Mouse (Mus musculus): ENCODE measurements around the gene Smarcc2. TPM values are rescaled to one million over a fixed set of nuclear protein-coding genes. Genes with fewer than 3 reads are reported as not detected.

The Smarcc2 gene
- 10 to 100 TPM; 53.1 to 64.4 (median 57.2) TPM for polyA plus RNA-seq (2017; shearing (Covaris generic))

DNA sequence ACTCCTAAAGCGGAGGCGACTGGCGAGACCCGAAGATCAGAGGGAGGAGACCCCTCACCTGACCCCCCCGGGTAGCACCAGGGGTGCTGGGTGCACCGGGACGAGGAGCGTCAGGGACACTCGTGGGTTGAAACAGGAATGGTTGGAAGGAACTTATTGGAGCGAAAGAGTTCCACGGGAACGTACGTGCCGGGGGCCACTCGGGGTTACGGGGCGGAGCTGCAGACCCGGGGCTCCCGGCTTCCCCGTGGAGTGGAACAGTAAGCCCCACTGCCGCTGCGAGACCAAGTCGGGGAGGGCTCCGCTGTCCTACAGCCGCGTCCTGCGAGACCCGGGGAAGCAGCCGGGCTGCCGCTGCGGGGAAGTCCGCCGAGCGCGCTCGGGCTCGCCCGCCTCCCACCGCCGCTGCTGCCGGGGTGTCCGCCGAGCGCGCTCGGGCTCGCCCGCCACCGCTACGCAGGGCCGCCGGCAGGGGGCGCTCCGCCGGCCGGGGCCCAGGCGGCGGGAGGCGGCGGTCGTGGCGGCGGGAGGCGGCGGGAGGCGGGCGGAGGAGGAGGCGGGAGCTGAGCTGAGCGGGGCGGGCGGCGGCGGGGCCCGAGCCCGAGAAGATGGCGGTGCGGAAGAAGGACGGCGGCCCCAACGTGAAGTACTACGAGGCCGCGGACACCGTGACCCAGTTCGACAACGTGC lies at the start of gene Smarcc2:
Smarcc2 (plus strand) TSS at position 530 of the 690 bp plus-strand sequence.
- ATAC-seq: peak; percentile 71

DNA sequence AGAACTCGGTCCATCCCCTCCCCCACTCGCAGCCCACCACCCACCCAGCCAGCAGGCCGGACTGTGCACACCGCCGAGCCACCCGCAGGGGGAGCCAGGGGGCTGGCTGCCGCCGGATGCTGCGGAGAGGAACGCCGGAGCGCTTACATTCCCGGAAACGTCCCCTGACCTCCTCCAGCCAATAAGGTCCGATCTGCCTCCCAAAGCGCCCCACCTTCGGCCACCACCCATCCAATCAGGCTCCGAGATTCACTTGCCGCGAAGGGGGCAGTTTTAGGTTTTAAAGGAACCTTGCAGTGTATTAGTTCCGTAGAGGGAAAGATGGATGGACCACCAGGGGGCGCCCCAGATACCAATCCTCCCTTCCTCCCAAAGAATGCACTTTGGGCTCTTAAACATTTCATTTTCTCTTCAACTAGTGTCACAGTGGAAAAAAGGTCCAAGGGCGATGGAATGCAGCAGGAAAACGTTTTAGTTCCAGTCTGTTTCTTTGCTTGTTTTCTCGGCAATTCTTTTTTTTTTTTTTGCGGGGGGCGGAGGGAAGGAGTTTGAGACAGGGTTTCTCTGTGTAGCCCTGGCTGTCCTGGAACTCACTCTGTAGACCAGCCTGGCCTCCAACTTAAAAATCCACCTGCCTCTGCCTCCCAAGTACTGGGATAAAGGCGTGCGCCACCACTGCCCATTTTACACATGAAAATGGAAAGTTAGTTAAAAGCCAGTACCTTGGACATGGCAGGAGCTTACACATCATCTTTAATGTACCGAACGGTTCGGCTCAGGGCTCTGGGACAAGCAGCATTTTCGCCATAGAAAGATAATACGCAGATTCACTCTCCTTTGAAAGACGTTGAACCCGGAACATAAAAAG lies 49.1 kb upstream of the Smarcc2 start:
- peak; percentile 90 for ATAC-seq

DNA sequence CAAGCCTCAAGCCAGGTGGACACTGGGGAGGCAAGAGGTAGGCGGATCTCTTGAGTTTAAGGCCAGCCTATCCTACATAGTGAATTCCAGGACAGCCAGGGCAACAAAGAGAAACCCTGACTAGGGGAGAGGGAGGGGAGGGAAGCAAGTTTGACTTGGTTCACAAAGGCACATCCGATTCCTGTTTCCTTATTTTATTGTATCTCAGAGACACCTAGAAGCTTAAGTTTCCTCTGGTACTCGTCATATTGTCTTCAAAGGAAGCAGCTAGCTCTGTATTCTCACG lies 48.5 kb upstream of the Smarcc2 start:
- no peak for ATAC-seq

DNA sequence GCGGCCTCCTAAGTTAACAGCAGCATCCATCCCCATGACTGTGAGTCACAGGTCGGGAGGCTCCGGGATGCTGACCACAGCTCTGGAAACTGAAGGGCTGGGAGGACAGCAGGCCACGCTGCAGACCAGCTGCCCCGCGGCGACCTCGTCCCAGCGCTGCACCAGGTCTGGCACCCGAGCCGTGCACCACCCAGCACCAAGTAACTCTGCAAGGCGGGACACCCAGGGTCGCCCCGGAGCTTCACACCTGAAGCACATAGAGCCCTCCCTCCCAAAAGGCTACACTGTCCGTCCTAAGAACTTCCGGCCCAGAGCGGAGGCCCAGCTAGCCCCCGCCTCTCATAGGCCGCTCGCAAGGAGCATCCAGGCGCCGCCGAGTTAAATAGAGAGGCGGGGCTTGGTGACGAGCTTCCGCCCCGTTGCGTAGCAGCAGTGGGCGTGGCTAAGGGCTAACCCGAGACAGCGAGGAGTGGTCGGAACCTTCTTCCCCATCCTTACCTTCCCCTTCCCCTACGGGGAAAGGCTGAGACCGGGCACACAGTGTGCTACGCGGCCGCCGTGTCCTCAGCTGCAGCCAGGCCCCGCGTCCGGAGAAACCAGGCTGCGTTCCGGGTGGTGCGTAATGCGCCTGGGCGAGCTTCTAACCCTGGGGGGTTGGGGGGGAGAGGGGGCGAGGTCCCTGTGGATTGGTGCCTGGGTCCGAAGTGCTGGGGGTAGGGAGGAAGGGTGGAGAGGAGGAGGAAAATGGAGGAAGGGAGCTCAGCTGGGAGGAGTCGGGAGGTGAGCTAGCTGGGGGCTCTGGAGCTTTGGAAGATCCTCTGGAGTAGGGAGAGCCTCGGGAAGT lies 47.6 kb upstream of the Smarcc2 start, which contains the start of the genes Nabp2 and Rnf41:
Nabp2 (minus strand) TSS at position 282 of the 844 bp plus-strand sequence.
Rnf41 (plus strand) TSS at position 447 of the 844 bp plus-strand sequence.
- peak; percentile 76 for ATAC-seq

DNA sequence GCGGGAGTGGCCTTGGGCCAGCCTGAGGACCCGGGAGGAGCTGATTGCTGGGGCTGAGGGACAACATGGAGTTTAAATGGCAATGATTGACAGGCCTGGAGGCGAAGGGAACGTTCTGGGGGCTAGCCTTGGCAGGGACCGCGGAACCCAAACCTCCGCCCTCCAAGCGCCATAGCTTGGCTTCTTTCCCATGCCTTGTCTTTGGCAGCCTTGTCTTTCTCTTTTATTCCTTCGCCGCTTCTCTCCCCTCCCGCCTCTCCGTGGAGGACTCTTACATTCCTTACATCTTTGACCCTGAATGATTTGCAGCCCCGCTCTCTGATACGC lies 47.0 kb upstream of the Smarcc2 start:
- no peak for ATAC-seq

DNA sequence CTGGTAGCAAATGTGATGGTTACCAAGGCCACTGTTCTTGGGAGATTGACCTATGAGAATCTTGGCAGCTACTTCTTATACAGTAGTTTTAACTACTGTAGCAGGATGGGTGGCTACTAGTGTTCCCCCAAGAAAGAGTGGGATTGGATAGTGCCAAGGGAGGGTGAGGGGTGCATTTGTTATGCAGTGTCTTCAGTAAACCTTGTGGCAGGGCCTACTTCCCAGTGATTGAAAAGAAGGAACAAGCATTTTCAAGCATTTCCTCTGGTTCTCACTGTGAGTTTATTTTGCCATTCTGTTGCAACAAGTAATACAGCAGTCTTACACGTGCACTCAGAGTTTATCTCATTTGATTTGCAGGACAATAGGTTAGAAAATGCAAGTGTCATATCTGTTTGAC lies 46.5 kb upstream of the Smarcc2 start:
- ATAC-seq: no peak

DNA sequence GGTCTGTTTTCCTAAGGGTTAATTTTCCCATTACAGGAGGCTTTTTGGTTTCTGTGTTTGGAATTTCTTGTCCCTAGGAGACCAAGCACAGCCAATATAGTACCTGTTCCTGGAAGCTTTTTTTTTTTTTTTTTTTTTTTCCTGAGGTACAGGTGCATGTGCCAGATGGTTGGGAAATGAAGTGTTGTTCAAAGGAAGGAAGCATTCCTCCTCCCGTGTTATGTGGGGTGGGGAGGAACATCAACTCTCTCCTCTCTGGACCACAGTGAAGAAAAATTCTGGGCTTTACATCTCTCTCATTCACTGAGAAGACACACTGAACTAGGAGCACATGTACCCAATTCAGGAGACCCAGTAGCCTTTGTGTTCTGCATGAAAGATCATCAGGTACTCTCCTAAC lies 46.0 kb upstream of the Smarcc2 start:
- no peak for ATAC-seq

DNA sequence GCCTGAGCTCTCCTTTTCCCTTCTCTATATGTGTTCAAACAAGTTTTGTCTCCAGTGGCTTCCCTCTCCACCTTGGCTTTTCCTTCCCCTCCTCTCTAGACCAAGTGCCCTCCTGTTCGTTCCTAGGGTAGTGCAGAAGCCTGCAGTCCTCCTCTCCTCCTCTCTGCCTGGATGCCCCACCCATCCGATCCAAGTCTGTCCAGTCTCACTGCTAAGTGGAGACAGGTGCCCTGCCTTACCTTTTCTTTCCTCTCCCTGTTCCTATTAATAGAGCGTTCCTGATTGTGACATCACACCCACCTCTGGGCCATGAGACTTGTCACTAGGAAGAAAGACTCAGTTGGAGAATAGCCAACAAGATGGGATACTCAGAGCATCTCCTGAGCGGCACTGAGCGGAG lies 44.2 kb upstream of the Smarcc2 start:
- no peak for ATAC-seq

DNA sequence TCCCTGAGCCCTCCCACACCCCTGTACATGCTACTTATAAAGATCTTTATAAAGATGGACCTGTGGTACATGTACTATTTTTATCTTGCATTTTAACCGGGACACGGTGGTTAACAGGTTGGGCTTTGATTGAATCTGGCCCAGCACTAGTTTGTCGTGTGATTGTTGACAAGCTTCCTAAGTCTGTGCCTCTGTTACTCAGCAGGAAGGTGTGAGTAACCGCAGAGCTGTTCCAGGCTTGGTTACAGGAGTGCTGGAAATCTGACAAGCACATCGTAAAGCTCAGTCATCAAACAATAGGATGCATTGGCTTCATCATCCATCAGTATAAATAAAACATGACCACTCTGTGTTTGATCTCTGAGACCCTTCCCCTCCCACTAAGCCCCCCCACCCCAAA lies 36.6 kb upstream of the Smarcc2 start:
- no peak for ATAC-seq

DNA sequence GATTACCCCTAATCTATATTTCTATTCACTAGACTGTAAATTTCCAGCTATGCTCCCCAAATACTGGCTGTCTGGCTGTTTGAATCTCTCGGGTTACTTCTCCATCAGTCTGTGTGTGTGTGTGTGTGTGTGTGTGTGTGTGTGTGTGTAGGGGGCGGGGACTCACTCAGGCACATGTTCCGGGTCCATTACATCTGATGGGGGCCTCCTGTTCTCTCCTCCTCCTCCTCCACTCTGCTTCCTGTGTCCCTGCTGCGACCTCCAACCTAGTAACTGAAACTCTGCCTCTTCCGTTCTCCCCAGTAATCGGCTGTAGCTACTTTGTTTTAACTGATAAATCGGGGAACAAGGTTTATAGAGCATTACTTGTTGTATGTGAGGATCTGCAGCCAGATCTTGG lies 34.4 kb upstream of the Smarcc2 start:
- peak; percentile 95 for ATAC-seq

DNA sequence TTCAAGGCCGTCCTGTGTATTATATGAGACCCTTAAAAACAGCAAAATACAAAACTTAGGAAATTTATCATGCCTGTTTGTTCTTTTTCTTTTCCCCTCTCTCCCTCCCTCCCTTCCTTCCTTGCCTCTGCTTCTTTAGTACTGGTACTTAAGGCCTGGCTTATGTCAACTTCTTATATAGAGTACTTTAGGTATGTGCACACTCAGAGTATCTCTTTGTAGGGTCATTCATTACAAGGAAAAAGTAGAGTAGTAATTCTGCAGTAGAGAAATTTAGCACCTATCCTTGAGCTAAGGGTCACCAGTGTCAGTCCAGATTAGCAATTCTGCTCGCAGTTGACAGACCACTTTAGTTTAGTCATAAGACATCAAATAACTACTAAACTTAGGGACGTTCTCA lies 33.8 kb upstream of the Smarcc2 start:
- ATAC-seq: no peak

DNA sequence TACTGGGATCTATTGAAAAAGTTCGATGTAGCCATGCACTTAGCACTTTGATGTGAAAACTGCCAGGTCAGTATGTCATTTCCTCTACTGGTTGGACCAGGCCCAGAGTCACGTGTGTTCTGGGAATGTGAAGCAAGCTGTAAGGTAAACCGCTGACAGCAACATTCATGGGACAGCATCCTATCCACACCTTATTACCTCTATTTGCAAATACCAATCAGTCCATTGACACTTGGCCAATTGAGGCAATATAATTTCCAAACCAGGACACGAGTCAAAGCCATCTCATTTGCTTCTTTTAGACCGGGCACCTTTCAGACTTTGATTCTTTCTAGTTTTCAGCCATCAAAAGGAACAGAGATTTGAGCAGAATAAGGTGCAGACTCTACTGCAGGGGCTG lies 30.0 kb upstream of the Smarcc2 start:
- no peak for ATAC-seq

DNA sequence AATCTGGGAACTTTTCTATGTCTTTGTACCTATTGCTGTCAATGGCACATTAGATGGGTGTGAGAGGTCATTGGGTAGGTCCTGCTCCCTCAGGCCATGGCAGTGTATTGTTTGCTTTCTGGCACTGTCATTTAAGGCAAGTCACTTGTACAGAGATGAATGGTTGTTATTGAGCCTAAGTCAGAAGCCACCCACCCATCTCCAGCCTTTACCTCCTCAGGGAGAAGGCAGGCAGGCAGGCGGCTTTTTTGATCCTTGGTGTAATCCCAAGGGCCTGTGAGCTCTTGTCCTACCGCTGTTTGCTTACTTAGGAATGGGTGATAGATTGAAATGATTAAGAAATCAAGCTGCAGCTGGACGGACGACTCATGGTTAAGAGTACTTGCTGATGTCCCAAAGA lies 29.6 kb upstream of the Smarcc2 start:
- ATAC-seq: no peak

DNA sequence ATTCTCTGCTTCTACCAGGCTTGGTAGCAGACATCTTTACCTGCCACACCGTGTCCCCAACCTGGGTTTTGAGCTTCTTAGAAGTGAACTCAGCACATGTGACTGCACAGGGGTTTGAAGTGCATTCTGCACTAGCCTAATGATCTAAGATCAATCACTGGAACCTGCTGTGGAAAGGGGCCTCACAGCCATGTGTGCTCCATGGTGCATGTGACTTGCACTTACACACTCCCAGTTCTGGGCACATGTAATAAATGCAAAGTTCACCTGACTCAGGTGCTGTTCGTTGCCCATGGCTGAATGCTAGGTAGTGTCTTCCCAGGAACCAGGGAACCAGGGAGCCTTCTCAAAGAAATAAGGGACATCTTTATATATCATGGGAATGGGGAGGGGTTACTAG lies 25.6 kb upstream of the Smarcc2 start:
- ATAC-seq: no peak

DNA sequence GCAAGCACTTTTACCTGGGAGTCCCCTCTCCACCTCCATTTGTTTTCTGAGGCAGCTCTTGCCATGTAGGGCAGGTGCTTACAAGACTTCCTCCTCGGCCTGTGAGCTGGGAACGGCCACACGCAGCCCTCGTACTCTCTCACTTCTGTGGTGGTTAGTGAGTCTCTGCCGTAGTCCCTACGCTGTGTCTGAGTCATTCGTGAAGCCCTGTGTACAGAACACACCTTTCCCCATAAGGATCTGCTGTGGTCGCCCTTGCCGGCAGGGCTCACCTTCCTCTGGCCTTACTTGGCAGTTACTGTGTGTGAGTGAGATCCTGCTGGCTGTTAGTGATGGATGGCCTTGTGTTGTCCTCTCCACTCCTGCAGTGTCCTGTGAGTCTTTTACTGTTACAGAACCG lies 24.4 kb upstream of the Smarcc2 start:
- ATAC-seq: peak; percentile 85

DNA sequence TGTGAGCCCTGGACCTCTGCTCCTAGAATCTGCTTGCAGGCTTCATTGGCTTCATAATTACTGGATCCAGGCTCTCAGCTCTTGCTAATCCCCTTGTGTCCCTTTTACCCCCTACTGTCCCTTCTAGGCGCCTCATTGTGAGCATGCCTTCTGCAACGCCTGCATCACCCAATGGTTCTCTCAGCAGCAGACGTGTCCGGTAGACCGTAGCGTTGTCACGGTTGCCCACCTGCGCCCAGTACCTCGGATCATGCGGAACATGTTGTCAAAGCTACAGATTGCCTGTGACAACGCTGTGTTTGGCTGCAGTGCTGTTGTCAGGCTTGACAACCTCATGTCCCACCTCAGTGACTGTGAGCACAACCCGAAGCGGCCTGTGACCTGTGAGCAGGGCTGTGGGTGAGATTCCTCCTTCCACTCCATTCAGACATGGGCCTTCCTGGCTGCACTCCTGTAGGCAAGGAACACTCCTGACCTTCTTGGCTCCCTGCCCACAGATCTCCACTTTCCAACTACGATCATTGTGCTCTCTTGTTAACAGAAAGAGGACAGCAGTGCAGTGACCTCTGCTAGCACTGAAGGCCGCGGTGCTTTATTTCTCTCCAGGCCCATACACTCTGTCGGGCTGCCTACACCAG lies 23.7 kb upstream of the Smarcc2 start:
- ATAC-seq: no peak

DNA sequence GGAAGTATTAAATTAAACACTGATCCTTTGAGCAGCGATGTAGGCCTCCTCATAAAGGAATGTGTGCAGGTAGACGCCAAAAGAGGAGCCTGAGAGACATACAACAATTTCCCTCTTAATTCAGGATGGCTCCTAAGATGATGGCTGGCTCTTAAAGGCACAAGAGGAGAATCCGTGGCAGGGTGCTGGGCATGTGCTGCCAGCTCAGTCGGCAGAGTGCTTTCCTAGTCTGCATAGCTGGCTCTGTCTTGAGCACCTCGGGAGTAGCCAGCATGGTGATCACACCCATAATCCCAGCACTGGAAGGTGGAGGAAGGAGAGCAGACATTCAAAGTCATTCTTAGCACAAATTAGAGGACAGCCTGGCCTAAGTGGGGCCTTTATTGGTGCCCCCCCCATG lies 23.2 kb upstream of the Smarcc2 start:
- no peak for ATAC-seq

DNA sequence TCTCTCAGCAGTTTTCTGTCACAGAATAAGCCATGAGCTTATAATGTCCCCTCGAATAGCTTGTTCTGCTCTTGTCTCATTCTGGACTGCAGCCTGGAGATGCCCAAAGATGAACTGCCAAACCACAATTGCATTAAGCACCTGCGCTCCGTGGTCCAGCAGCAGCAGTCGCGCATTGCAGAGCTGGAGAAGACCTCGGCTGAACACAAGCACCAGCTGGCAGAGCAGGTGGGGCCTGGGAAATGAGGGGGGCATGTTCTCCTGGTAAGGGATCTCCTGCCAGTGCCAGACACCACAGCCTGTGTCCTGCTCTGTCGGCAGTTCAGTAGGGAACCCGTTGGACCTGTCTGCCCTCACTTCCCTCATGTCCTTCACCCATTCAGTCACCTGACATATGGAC lies 22.7 kb upstream of the Smarcc2 start:
- ATAC-seq: no peak

DNA sequence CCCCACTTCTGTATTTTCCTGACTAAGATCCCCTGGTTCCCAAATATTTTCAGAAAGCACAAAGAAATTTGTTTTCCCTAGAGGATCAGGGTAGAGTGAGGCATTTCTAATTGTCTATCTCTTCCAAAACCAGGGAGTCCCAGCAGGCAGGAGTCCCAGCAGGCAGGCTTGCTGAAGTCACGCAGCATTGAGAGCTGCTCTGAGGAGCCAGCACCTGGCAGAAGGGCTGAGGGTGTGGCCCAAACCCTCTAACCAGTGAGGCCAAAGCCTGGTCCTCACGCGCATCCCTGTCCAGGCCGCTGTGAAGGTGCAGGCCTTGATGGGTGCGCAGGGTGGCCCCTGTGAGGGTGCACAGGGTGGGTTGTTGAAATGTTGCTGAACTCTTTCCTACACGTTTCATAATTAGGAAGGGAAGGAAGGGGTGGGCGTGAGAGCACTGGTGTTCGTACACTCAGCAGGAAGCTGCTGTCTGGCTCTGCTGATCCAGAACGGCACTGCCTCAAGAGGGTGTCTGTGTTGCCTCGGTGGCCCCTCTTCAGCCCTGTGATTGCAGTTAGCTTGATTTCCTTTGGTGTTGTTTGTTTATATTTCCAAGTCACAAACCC lies 20.3 kb upstream of the Smarcc2 start:
- peak; percentile 73 for ATAC-seq

DNA sequence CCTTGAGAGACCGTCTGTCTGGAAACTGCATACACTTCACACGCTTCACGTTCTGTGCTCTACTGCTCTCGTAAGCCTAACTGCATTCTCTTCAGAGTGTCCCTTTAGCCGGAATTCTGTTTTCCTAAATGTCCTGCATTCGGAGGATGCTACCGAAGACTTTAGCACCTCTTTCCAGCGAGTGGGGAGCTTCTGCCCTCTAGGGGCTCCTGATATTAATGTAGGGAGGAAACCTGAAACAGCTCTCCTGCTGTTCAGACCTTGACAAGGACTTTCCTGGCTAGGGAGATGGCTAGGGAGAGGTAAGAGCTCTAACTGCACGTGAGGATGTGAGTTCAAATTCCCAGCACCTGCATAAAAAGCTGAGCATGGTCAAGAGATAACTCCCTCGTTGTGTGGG lies 18.6 kb upstream of the Smarcc2 start:
- peak; percentile 42 for ATAC-seq

DNA sequence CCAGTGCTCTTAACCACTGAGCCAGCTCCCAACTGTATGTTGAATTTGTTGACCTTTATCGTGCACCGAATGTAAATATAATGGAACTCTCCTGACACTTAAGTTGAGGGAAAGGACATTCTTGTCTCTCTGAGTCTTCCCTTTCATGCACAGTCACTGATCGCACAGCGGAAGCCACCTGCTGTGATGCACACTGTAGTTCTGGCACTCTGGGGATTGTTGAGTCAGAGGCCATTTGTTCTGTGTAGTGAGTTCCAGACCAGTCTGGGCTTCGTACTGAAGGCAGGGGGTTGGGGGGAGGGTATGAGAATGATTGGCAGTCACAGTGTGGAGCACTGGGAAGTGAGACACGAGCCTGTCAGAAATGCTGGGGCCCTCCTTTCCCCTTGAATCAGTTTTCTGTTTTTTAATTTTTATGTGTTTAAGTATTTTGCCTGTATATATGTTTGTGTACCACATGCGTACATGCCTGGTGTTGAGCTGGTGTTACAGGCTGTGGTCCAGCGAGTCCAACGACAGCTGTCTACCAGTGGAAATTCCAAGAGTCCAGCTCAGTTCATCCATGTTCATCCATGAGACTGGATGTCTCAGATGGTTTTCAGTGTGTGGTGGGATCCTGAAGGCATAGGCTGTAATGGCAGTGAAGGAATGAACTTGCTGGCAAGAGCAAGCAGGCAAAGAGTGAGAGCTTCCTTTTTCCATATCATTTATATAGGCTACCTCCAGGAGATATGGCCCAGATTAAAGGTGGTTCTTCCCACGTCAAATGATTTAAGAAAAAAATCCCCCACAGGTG lies 17.5 kb upstream of the Smarcc2 start:
- ATAC-seq: no peak

DNA sequence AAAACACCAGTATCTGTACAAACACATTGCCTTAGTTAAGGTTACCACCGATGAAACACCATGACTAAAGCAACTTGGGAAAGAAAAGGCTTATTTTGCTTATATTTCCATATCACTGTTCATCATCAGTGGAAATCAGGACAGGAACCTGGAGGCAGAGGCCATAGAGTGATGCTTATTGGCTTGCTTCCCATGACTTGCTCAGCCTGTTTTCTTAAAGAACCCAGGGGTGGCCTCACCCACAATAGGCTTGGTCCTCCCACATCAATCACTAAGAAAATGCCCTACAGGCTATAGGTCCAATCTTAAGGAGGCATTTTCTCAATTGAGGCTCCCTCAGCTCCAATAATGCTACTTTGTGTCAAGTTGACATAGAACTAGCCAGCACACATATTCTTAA lies 16.3 kb upstream of the Smarcc2 start:
- no peak for ATAC-seq

All from inflammation-experienced regulatory T-cells, adult 6 months (primary cell).